Mouse (Mus musculus) spleen, postnatal 14 days (tissue): Measurements from ENCODE around the gene Tob1.
A peak's percentile ranks its signal among the peaks of the same experiment; 100 is the strongest.

Experiments used
- DNase-seq, 2 experiments: peaks; one replicate each; pipeline ENCODE4 v3.0.0; 2021 to 2022; ENCODE audit warnings: low spot score in 2 of 2

The Tob1 gene

DNA sequence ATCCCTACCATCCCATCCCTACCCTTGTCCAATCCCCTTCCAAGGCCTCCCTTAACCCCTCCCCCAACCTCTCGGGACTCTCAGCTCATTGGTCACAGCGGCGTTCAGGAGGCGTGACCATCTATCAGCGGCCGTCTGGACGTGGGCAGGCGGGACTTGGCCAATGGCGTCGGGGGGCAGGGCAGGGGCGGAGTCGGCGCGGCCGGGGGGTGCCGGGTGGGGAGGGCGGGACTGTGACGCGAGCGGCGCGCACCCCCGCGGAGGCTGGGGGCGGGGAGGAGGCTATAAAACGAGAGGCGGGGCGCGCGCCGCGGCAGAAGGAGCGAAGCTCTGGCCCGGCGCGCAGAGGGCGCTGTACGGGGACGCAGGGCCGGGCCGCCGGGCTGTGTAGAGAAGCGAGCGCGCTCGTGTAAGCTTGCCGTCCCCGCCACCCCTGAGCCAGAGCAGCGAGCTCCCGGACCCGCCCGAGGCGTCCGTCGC, at the start of gene Tob1:
Gene Tob1, plus strand, starts transcription at position 331 of the 480 bp plus-strand sequence.
- peak; percentile 93 to 94 for DNase-seq

DNA sequence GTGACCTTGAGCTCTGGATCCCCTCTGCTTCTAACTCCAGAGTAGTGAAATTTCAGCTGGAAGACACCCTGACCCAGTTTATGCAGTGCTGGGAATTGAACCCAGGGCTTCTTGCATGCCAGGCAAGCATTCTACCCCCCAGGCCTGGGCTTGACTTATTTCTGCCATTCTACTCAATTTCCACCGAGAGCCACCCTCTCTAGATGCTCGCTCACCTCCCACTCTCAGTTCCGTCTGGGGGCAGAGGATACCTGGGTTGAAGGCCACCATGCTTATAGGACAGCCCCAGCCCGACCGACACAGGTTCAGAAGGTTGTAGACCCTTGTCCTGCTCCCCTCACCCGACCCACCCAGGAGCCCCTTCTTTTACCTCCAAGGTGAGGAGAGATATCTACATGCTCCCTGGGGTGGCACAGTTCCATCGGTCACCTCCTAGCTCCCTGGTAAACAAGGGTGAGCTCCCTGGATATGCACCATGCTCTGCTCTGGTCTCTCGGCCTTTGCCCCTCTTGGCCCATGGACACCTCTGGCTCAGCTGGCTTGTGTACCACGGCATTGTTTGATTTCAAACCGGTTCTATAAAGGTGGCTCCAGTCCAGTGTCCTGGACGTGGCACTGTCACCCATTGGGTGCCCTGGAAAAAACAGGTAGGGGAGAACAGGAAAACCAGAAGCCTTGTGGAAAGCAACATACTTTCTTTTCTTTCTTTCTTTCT, 49.2 kb upstream of the Tob1 start:
- DNase-seq, result no peak

- DNase-seq, result no peak
Measured at GRCm38 (mm10) chr11:94163005-94163767, 48.1 kb upstream of the Tob1 start.

DNA sequence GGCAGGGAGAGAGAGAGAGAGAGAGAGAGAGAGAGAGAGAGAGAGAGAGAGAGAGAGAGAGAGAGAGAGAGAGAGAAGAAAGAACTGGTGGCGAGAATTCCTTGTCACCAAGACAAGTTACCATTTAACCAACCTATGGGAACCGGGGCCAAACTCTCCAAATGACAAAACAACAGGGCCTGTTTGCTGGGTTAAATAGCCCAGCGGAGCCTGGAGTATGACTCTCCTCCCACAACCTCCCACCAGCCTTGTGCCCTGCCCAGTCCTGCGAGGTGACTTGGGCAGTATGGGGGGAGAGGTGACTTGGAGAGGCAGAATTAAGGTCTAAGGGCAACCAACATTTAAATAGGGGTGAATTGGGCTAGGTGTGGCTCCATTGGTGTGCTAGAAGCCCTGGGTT, 45.5 kb upstream of the Tob1 start:
- DNase-seq, result no peak

GRCm38 (mm10) chr11:94168238-94168637, 43.0 kb upstream of the Tob1 start:
- no peak for DNase-seq

GRCm38 (mm10) chr11:94169596-94169995, 41.7 kb upstream of the Tob1 start:
- no peak for DNase-seq

GRCm38 (mm10) chr11:94171691-94172090, 39.6 kb upstream of the Tob1 start:
- DNase-seq, result no peak

DNA sequence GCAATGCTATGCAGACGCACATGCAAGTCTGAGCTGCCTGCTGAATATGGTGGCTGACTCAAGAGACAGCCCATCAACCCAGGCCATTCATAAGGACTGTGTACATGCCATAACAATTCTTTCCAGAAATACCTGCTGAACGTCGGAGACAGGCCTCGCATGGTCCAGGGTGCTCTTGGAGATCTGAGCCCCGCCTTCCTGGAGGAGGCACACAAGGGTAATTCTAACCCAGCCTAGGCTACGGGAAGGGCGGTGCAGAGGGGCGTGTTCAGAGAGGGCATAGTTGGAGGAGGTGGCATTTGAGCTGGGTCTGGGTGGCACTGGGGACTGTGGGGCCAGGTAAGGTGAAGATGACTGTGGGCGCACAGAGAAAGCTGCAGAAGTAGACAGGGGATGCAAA, 39.1 kb upstream of the Tob1 start:
- DNase-seq, result no peak

GRCm38 (mm10) chr11:94173726-94174146, 37.5 kb upstream of the Tob1 start:
- DNase-seq, result no peak

- DNase-seq, result no peak
Measured at GRCm38 (mm10) chr11:94175288-94175687, 36.0 kb upstream of the Tob1 start.

- no peak for DNase-seq
Measured at GRCm38 (mm10) chr11:94175694-94176093, 35.6 kb upstream of the Tob1 start.

- no peak for DNase-seq
Measured at GRCm38 (mm10) chr11:94177841-94178585, 33.2 kb upstream of the Tob1 start.

DNA sequence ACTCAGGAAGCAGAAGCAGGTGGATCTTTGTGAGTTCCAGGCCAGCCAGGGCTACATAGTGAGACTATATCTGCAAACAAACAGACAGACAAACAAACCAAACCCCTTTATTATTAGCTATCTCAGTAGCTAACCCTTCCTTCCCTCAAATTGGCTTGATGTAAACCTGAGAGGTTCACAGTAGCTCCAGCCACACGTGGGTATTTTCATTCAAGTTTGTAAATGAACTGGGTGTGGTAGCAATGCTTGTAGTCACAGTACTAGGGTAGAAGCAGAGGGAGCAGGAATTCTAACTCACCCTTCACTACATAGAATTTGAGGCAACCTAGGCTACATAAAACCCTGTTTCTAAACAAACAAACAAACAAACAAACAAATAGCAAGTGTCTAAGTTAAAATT, 31.5 kb upstream of the Tob1 start:
- no peak for DNase-seq

DNA sequence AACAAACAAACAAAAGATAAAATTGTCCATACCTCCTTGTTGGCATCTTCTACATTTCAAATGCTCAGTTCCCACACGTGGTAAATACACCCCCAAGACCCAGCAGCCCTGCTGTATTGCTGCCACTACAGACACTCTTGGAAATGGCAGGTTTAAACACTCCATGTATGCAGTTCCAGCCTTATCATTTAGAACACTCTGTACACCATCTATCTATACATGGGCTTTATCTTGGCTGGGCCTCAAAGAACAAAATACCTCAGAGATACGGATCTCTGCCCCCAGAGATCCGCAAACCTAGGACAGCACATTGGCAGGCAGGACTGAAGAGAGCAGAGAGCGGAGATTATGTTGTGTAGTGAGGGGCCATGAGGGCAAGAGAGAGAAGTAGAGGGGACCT, 31.1 kb upstream of the Tob1 start:
- DNase-seq, result no peak

GRCm38 (mm10) chr11:94181694-94182093, 29.6 kb upstream of the Tob1 start:
- no peak for DNase-seq

DNA sequence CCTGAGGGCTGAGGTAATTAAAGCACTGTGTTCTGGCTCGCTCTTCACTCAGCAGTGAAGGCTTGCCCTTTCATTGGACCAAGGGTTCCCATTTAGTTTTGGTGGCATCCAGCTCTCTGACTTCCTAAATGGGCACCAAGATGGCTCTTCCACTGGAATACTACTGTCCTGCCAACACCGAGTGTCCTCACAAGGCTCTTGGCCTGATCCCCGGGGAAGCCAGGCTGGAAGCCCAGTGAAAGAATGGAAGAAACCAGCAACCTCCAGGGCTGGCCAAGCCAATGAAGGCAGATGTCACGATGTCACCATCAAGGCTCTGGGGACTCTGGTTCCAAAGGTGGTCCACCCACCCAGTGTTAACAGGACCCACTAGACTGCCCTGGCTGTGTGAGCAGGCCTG, 28.5 kb upstream of the Tob1 start:
- no peak for DNase-seq

- DNase-seq, result no peak
Measured at GRCm38 (mm10) chr11:94183120-94183519, 28.1 kb upstream of the Tob1 start.

DNA sequence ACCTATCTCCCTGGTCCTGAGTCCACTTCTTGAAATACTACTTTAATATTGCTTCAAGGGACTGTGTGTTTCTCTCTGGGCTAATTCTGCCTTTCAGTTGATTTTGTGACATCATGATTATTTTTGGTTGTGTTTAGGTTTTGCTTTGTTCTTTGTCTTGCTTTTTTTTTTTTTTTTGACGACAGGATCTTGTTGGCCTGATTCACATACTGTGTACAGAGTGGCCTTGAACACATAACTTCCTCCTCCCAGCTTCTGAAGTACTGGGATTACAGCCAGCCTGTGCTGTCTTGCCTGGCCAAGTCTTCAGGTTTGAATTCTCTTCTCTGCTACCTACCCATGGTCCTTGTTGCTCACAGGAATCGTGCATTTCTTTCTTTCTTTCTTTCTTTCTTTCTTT, 27.6 kb upstream of the Tob1 start:
- DNase-seq, result no peak

- no peak for DNase-seq
Measured at GRCm38 (mm10) chr11:94189579-94189978, 21.7 kb upstream of the Tob1 start.

DNA sequence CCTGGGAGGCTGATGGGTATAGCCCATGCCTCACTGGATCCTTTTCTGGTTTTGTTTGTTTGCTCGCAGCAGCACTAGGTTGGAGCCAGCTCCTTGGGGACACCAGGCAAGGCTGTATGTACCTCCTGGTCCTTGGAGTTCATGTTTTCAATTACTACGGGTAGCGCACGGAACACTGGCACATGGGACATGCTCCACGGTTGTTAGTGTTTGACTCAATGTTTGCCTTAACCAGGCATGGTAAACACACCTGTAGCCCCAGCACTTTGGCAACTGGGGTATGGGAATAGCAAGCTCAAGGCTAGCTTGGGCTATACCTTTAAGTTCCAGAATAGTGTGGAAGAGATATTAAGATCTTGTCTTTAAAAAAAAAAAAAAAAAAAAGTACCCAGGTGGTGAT, 20.6 kb upstream of the Tob1 start:
- DNase-seq, result no peak

DNA sequence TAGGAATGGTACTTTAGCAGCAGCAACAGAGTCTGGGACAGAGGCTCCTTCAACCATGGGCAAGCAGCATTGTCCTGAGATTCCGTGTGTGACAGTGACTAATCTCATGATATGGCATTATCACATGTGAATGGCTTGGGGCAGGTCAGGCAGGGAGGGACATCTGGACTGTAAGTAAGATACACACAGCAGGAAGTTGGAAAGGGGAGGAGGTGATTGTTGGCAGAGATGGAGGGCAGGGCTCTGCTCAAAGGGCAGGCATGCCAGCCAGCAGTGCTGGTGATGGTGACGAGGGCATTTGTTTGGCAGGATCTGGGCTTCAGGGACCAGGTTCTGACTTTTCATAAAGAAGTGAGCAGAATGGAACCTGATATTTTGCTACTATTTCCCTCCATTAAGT, 18.1 kb upstream of the Tob1 start:
- no peak for DNase-seq

DNA sequence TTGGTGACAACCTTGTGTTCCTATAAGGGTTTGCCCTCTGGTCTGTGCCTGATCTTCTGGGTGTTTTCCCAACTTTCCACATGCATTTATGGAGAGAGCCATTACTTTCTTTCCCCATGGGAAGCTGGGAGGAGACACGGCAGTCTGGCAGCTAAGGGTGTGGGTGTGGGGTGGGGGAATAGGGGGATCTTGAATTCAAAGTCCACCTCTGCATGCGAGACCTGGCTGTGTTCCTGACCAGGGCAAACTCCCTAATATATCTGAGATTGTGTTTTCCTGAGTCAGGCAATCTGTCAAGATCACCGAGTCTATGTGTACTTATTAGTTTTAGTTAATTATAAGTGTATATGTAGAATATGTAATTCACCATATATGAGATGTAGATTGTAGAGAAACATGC, 14.9 kb upstream of the Tob1 start:
- no peak for DNase-seq
